Mouse (Mus musculus): ENCODE measurements around the gene Naxe. TPM values are rescaled to one million over a fixed set of nuclear protein-coding genes. Genes with fewer than 3 reads are reported as not detected.

Gene Naxe
- polyA plus RNA-seq, 1 experiment from 2014 or later = 196 TPM

GRCm38 (mm10) chr3:88084001-88084400 is 25.7 kb upstream of the Naxe start:
- 91% methylated on average over 2 of the region's 2 CpGs for WGBS
- H3K4me2 ChIP-seq (replicated peaks) = no peak overlapping the region
- ATAC-seq (ENCODE audit: insufficient number of reproducible peaks, low FRiP score, low TSS enrichment, low read depth) = no peak
- no peak overlapping the region for H3K27ac ChIP-seq (replicated peaks)
- no peaks in the 10 kb centered on the region for H3K27me3 ChIP-seq
- no peaks in the 10 kb centered on the region for H3K9me3 ChIP-seq (replicated peaks)
- H3K9ac ChIP-seq = no peak overlapping the region
- H3K4me3 ChIP-seq (replicated peaks) = no peak overlapping the region
- peaks cover 22% of the 10 kb centered on the region for H3K36me3 ChIP-seq
- peaks cover 18% of the 10 kb centered on the region for H3K4me1 ChIP-seq

- 5% methylated on average over 4 of the region's 4 CpGs for WGBS
- H3K27ac ChIP-seq (replicated peaks) = no peak overlapping the region
- H3K27me3 ChIP-seq = no peaks in the 10 kb centered on the region
- peaks cover 18% of the 10 kb centered on the region for H3K4me1 ChIP-seq
- 0 out of 2 replicates have a peak overlapping the region, but pooled peaks have one; percentile 43 for H3K9ac ChIP-seq
- no peaks in the 10 kb centered on the region for H3K9me3 ChIP-seq (replicated peaks)
- peak overlapping the region; percentile 92 for H3K4me2 ChIP-seq (replicated peaks)
- H3K4me3 ChIP-seq (replicated peaks) = peak overlapping the region; percentile 61
- H3K36me3 ChIP-seq = 0 out of 2 replicates have a peak, but pooled peaks cover 12% of the 10 kb centered on the region
- no peak for ATAC-seq (ENCODE audit: insufficient number of reproducible peaks, low FRiP score, low TSS enrichment, low read depth)
Observed at GRCm38 (mm10) chr3:88082663-88083062, 24.4 kb upstream of the Naxe start.

GRCm38 (mm10) chr3:88082224-88082618 is 23.9 kb upstream of the Naxe start:
- 2% methylated on average over 13 of the region's 13 CpGs for WGBS
- Histone ChIP-seq H3K27me3 (no peaks in the 10 kb centered on the region), H3K9me3 (replicated peaks) (no peaks in the 10 kb centered on the region), H3K36me3 (0 out of 2 replicates have a peak, but pooled peaks cover 12% of the 10 kb centered on the region), H3K9ac (peak overlapping the region; percentile 43), H3K4me1 (peaks cover 18% of the 10 kb centered on the region), H3K4me2 (replicated peaks) (peak overlapping the region; percentile 92), H3K27ac (replicated peaks) (no peak overlapping the region), H3K4me3 (replicated peaks) (peak overlapping the region; percentile 61)
- no peak for ATAC-seq (ENCODE audit: insufficient number of reproducible peaks, low FRiP score, low TSS enrichment, low read depth)

- WGBS = 19% methylated on average over 33 of the region's 33 CpGs
- no peaks in the 10 kb centered on the region for H3K9me3 ChIP-seq (replicated peaks)
- peaks cover 18% of the 10 kb centered on the region for H3K4me1 ChIP-seq
- ATAC-seq (ENCODE audit: insufficient number of reproducible peaks, low FRiP score, low TSS enrichment, low read depth) = peak; percentile 77
- peak within 1 kb of the TSS; percentile 61 for H3K4me3 ChIP-seq (replicated peaks)
- peak within 1 kb of the TSS; percentile 92 for H3K4me2 ChIP-seq (replicated peaks)
- no peaks in the 10 kb centered on the region for H3K27me3 ChIP-seq
- H3K36me3 ChIP-seq = 0 out of 2 replicates have a peak, but pooled peaks cover 12% of the 10 kb centered on the region
- H3K9ac ChIP-seq = peak within 1 kb of the TSS; percentile 43
- H3K27ac ChIP-seq (replicated peaks) = 0 out of 2 replicates have a peak within 1 kb of the TSS, but pooled peaks have one; percentile 7
Observed at GRCm38 (mm10) chr3:88081345-88082223, 23.3 kb upstream of the Naxe start, which contains the start of gene Iqgap3. Gene Iqgap3, plus strand, starts transcription at chr3:88081971.

GRCm38 (mm10) chr3:88078204-88078603 is 19.9 kb upstream of the Naxe start, which contains the start of gene Ttc24:
Gene Ttc24, minus strand, starts transcription at chr3:88078304.
- Histone ChIP-seq H3K27ac (replicated peaks) (no peak within 1 kb of the TSS), H3K27me3 (no peaks in the 10 kb centered on the region), H3K9ac (no peak within 1 kb of the TSS), H3K4me2 (replicated peaks) (no peak within 1 kb of the TSS), H3K9me3 (replicated peaks) (no peaks in the 10 kb centered on the region), H3K4me3 (replicated peaks) (no peak within 1 kb of the TSS), H3K4me1 (peaks cover 17% of the 10 kb centered on the region), H3K36me3 (no peaks in the 10 kb centered on the region)
- WGBS = 58% methylated on average over 4 of the region's 4 CpGs
- ATAC-seq (ENCODE audit: insufficient number of reproducible peaks, low FRiP score, low TSS enrichment, low read depth) = no peak

- WGBS = 31% methylated on average over 8 of the region's 8 CpGs
Observed at GRCm38 (mm10) chr3:88077441-88077840, 19.1 kb upstream of the Naxe start.

GRCm38 (mm10) chr3:88074766-88075165 is 16.5 kb upstream of the Naxe start:
- Histone ChIP-seq H3K27ac (replicated peaks) (no peak overlapping the region), H3K9me3 (replicated peaks) (no peaks in the 10 kb centered on the region), H3K27me3 (no peaks in the 10 kb centered on the region), H3K4me1 (no peaks in the 10 kb centered on the region), H3K4me2 (replicated peaks) (no peak overlapping the region), H3K9ac (no peak overlapping the region), H3K4me3 (replicated peaks) (no peak overlapping the region), H3K36me3 (no peaks in the 10 kb centered on the region)
- 81% methylated on average over 8 of the region's 8 CpGs for WGBS
- ATAC-seq (ENCODE audit: insufficient number of reproducible peaks, low FRiP score, low TSS enrichment, low read depth) = no peak

More at GRCm38 (mm10) chr3:88077441-88077840, 19.1 kb upstream of the Naxe start:
- no peaks in the 10 kb centered on the region for H3K27me3 ChIP-seq
- H3K4me1 ChIP-seq = peaks cover 9% of the 10 kb centered on the region
- no peaks in the 10 kb centered on the region for H3K9me3 ChIP-seq (replicated peaks)
- H3K36me3 ChIP-seq = no peaks in the 10 kb centered on the region
- no peak overlapping the region for H3K27ac ChIP-seq (replicated peaks)
- H3K4me2 ChIP-seq (replicated peaks) = no peak overlapping the region
- H3K9ac ChIP-seq = no peak overlapping the region
- no peak overlapping the region for H3K4me3 ChIP-seq (replicated peaks)
- no peak for ATAC-seq (ENCODE audit: insufficient number of reproducible peaks, low FRiP score, low TSS enrichment, low read depth)

- no peak for ATAC-seq (ENCODE audit: insufficient number of reproducible peaks, low FRiP score, low TSS enrichment, low read depth)
- no peaks in the 10 kb centered on the region for H3K36me3 ChIP-seq
- no peak overlapping the region for H3K4me2 ChIP-seq (replicated peaks)
- no peak overlapping the region for H3K27ac ChIP-seq (replicated peaks)
- no peak overlapping the region for H3K9ac ChIP-seq
- 85% methylated on average over 2 of the region's 2 CpGs for WGBS
- no peak overlapping the region for H3K4me3 ChIP-seq (replicated peaks)
- no peaks in the 10 kb centered on the region for H3K27me3 ChIP-seq
- H3K4me1 ChIP-seq = no peaks in the 10 kb centered on the region
- H3K9me3 ChIP-seq (replicated peaks) = no peaks in the 10 kb centered on the region
Observed at GRCm38 (mm10) chr3:88074351-88074750, 16.1 kb upstream of the Naxe start.

- no peak for ATAC-seq (ENCODE audit: insufficient number of reproducible peaks, low FRiP score, low TSS enrichment, low read depth)
Observed at GRCm38 (mm10) chr3:88073631-88074030, 15.3 kb upstream of the Naxe start.

GRCm38 (mm10) chr3:88071783-88072182 is 13.5 kb upstream of the Naxe start:
- Histone ChIP-seq H3K4me3 (replicated peaks) (no peak overlapping the region), H3K36me3 (no peaks in the 10 kb centered on the region), H3K27me3 (no peaks in the 10 kb centered on the region), H3K9me3 (replicated peaks) (no peaks in the 10 kb centered on the region), H3K27ac (replicated peaks) (no peak overlapping the region), H3K9ac (no peak overlapping the region), H3K4me2 (replicated peaks) (no peak overlapping the region), H3K4me1 (no peaks in the 10 kb centered on the region)
- WGBS = 3% methylated on average over 5 of the region's 5 CpGs
- peak; percentile 69 for ATAC-seq (ENCODE audit: insufficient number of reproducible peaks, low FRiP score, low TSS enrichment, low read depth)

More at GRCm38 (mm10) chr3:88073631-88074030, 15.3 kb upstream of the Naxe start:
- H3K27ac ChIP-seq (replicated peaks) = no peak overlapping the region
- H3K36me3 ChIP-seq = no peaks in the 10 kb centered on the region
- no peaks in the 10 kb centered on the region for H3K27me3 ChIP-seq
- H3K4me2 ChIP-seq (replicated peaks) = no peak overlapping the region
- no peaks in the 10 kb centered on the region for H3K4me1 ChIP-seq
- H3K4me3 ChIP-seq (replicated peaks) = no peak overlapping the region
- 68% methylated on average over 2 of the region's 2 CpGs for WGBS
- H3K9me3 ChIP-seq (replicated peaks) = no peaks in the 10 kb centered on the region
- H3K9ac ChIP-seq = no peak overlapping the region

GRCm38 (mm10) chr3:88068386-88068785 is 10.1 kb upstream of the Naxe start:
- Histone ChIP-seq H3K36me3 (no peaks in the 10 kb centered on the region), H3K4me3 (replicated peaks) (no peak overlapping the region), H3K4me2 (replicated peaks) (no peak overlapping the region), H3K9ac (no peak overlapping the region), H3K4me1 (no peaks in the 10 kb centered on the region), H3K27me3 (no peaks in the 10 kb centered on the region), H3K9me3 (replicated peaks) (no peaks in the 10 kb centered on the region), H3K27ac (replicated peaks) (no peak overlapping the region)
- no peak for ATAC-seq (ENCODE audit: insufficient number of reproducible peaks, low FRiP score, low TSS enrichment, low read depth)
- WGBS = 6% methylated on average over 2 of the region's 2 CpGs

All from embryonic facial prominence, embryonic 15.5 days (tissue).